Mouse (Mus musculus) liver, adult 10 weeks (tissue): ENCODE measurements around the gene Gm6760. TPM values are rescaled to one million over a fixed set of nuclear protein-coding genes. Genes with fewer than 3 reads are reported as not detected.

ENCODE experiments used
- polyA plus RNA-seq: library from polyadenylated mRNA; stranded (reverse); fragments of 350-450 nt; fragmentation: Illumina TruSeq; extraction: RNeasy Lipid Tissue Mini Kit (QIAGEN cat#74804); gene quantifications from one replicate; pipeline ENCODE4 v1.2.3, GENCODE M21; 2014; ENCODE audit warnings: low read depth, low replicate concordance

Gene Gm6760
- polyA plus RNA-seq, result not detected

GRCm38 (mm10) chrX:64152098-64152497, at the start of gene Gm6760:
Gene Gm6760 (minus strand): TSS chrX:64152198.

GRCm38 (mm10) chrX:64173248-64173647, 21.2 kb upstream of the Gm6760 start, which contains the start of gene 3830417A13Rik:
Gene 3830417A13Rik (plus strand): TSS chrX:64173548.

Other genes starting within 250 kb of the Gm6760 start
- not detected for gene 3830417A13Rik, start 21.4 kb upstream of the Gm6760 start, polyA plus RNA-seq
- not detected for gene Slitrk4, start 124.8 kb upstream of the Gm6760 start, polyA plus RNA-seq